Mouse (Mus musculus) heart, embryonic 16.5 days (tissue): ENCODE measurements around the gene Rgs7. TPM values are rescaled to one million over a fixed set of nuclear protein-coding genes. Genes with fewer than 3 reads are reported as not detected.
A peak's percentile ranks its signal among the peaks of the same experiment; 100 is the strongest.

Experiments used
- ATAC-seq: fragments of 200-750 bp; cut with Nextera tagmentation; replicated peaks from 2 replicates; pipeline ENCODE4 v1.8.0; 2017; ENCODE audit warnings: moderate number of reproducible peaks; ENCODE audit not compliant: insufficient read depth, low FRiP score; ENCODE audit errors: extremely low read depth
- H3K27ac ChIP-seq: fragments of 300-500 bp; sonication (generic); 2 replicates; pipeline ENCODE4 v1.5.1; 2014; ENCODE audit warnings: mild to moderate bottlenecking, low read length, control low read depth, moderate library complexity
- H3K27me3 ChIP-seq: fragments of 300-500 bp; sonication (generic); 2 replicates; pipeline ENCODE4 v1.6.1; 2014; ENCODE audit warnings: low read length, mixed read lengths; ENCODE audit not compliant: control insufficient read depth, insufficient read depth
- H3K36me3 ChIP-seq: fragments of 300-500 bp; sonication (generic); 2 replicates; pipeline ENCODE4 v1.6.1; 2014; ENCODE audit not compliant: control insufficient read depth, insufficient read depth
- H3K4me1 ChIP-seq: fragments of 300-500 bp; sonication (generic); 2 replicates; pipeline ENCODE4 v1.6.1; 2014; ENCODE audit warnings: low read length, mixed read lengths; ENCODE audit not compliant: control insufficient read depth, insufficient read depth
- H3K4me2 ChIP-seq: fragments of 300-500 bp; sonication (generic); 2 replicates; pipeline ENCODE4 v1.6.1; 2014; ENCODE audit warnings: low read depth, mild to moderate bottlenecking, control low read depth, low read length
- H3K4me3 ChIP-seq: fragments of 300-500 bp; sonication (generic); 2 replicates; pipeline ENCODE4 v1.5.1; 2014; ENCODE audit warnings: mild to moderate bottlenecking, control low read depth, low read length
- H3K9ac ChIP-seq: fragments of 300-500 bp; sonication (generic); 2 replicates; pipeline ENCODE4 v1.6.1; 2014; ENCODE audit warnings: low read length, control low read depth
- H3K9me3 ChIP-seq: fragments of 300-500 bp; sonication (generic); replicated peaks from 2 replicates; pipeline ENCODE4 v1.6.1; 2016; ENCODE audit warnings: low read length; ENCODE audit not compliant: control insufficient read depth
- WGBS: fragments of 180-500 bp; shearing (Covaris S2); extraction: QIAGEN DNeasy Blood & Tissue Kit; methylation state at CpG from one replicate; pipeline ENCODE4 v1.1.7; 2014; 5-methylcytosine and 5-hydroxymethylcytosine counted together
- polyA plus RNA-seq: library from polyadenylated mRNA; unstranded; fragments of >200 nt; fragmentation: Nextera tagmentation; extraction: Ambion mirVana; gene quantifications from 2 replicates; pipeline ENCODE4 v1.2.1, GENCODE M21; 2015

Rgs7 gene
- polyA plus RNA-seq, 1 experiment from 2014 or later, result 0.41 TPM

DNA sequence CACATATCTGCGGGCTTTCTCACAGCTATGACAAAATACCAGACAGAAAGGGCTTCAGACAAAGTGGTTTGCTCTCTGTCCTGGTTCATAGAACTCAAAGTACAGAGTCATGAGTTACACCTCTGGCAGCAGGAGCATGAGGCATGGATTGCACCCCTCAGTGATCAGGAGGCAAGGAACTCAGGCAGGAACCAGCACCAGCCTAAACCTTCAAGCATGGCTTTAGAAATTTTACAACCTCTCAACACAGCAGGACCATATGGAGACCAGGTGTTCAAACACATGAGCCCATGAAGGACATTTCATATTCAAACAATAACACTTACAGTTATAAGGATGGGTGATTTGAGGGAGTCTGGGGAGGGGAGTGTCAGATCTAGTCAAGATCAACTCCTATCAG lies 49.4 kb downstream of the Rgs7 start:
- Histone ChIP-seq H3K9ac (no peak overlapping the region), H3K27ac (no peak overlapping the region), H3K9me3 (no peaks in the 10 kb centered on the region), H3K27me3 (no peaks in the 10 kb centered on the region), H3K36me3 (no peaks in the 10 kb centered on the region), H3K4me3 (no peak overlapping the region), H3K4me1 (no peaks in the 10 kb centered on the region), H3K4me2 (no peak overlapping the region)
- no peak for ATAC-seq
- WGBS, result 81% methylated on average over 1 of the region's 1 CpGs

DNA sequence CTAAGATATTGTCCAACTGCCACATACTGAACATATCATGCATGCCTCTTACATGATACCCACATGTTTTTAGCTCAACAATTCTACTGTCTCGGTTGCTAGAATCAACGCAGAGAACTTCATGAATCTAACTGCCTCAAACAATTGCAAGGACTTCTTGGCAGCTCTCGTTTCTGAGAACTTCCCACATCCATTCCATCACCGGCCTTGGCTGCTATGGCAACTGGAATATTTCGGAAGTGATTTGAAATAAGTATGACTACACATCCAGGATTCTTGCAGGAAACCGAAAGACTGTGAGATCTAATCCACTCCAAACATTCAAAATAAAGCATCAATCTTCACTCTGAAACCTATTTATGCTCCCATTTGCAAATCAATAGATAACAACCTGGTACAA lies 50.3 kb downstream of the Rgs7 start:
- no peaks in the 10 kb centered on the region for H3K27me3 ChIP-seq
- no peak overlapping the region for H3K4me3 ChIP-seq
- no peak overlapping the region for H3K4me2 ChIP-seq
- no peaks in the 10 kb centered on the region for H3K4me1 ChIP-seq
- H3K27ac ChIP-seq, result no peak overlapping the region
- no peaks in the 10 kb centered on the region for H3K9me3 ChIP-seq
- 74% methylated on average over 6 of the region's 6 CpGs for WGBS
- ATAC-seq, result no peak
- no peak overlapping the region for H3K9ac ChIP-seq
- no peaks in the 10 kb centered on the region for H3K36me3 ChIP-seq

DNA sequence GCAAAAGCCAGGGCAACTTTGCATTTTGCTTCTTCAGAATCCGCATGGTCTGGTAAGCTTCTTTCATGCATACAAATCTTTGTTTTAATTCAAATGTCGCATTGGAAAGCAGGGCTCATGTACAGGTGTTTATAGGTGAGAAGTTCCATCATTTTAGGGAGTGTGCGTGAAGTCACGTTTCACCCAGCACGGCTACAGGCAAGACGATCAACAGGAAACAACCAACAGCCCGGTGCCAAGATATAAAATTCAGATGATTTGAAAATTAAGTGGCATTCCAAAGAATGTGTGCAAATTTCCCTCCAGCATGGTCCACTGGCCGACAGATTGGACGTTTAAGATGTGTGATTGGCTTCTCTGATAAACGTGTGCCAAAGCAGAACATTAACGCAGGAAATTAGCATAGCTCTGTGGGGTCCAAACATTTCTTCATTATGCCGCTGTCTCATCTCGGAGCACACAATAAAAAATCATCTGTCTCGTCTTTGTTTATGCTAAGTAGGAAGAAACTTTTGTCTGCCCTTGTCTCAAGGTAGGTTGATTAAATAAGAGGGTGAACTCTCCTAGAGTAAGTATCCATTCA lies 58.6 kb downstream of the Rgs7 start:
- Histone ChIP-seq H3K4me3 (no peak overlapping the region), H3K9me3 (no peaks in the 10 kb centered on the region), H3K4me1 (no peaks in the 10 kb centered on the region), H3K27me3 (no peaks in the 10 kb centered on the region), H3K27ac (no peak overlapping the region), H3K9ac (no peak overlapping the region), H3K4me2 (no peak overlapping the region), H3K36me3 (no peaks in the 10 kb centered on the region)
- 77% methylated on average over 14 of the region's 14 CpGs for WGBS
- ATAC-seq, result no peak

DNA sequence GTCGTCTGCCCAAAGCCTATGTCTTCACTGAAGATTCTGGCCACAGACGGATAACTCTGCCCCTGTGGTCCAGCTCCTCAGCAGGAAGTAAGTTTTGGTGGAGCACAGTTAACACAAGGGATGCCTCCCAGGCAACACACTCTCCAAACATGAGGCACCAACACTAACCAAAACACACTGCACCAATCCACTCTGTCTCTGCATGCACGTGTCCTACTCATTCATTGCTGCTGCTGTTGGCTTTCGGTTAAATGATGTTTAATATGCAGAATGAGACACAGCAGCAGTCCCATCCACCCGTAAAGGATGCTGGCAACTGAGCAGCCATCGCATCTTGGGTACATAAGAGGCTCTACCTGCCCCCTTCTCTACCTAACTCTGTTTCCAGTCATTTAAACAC lies 59.2 kb downstream of the Rgs7 start:
- Histone ChIP-seq H3K9me3 (no peaks in the 10 kb centered on the region), H3K36me3 (no peaks in the 10 kb centered on the region), H3K4me2 (no peak overlapping the region), H3K27me3 (no peaks in the 10 kb centered on the region), H3K4me1 (no peaks in the 10 kb centered on the region), H3K27ac (no peak overlapping the region), H3K4me3 (no peak overlapping the region), H3K9ac (no peak overlapping the region)
- no peak for ATAC-seq
- whole genome bisulfite sequencing, result 69% methylated on average over 6 of the region's 6 CpGs

DNA sequence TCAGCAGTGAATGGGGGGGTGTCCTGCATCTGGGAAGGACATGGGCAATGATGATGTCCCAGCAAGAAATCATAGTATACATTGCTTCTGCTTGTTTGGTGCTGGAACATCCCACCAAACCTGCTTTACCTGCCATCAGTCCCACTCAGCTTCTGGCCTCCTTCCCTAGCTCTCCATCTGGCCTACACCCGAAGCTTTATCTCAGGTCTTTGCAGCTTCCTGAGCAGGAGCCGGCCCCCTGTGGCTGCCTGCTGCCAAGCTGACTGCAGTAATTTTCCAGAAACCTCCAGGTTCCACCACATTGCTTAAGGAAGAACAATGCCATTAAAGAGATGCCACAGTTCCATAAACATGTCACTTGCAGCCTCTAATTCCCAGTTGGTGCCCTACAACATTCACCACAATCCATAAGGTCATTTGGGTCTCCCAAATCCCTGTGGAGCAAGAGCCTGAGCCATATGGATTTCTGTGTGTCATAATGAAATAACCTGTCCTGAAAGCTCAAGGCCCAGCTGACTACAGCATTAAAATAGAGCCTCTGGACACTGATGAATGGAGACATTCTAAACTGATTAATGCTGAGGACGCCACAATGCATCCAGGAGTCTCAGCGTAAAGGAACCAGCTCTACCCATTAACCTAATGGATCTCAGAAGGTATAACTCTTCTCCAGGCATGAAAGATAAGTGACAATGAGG lies 60.8 kb downstream of the Rgs7 start:
- WGBS, result 57% methylated on average over 4 of the region's 4 CpGs
- Histone ChIP-seq H3K27me3 (no peaks in the 10 kb centered on the region), H3K4me3 (no peak overlapping the region), H3K4me2 (no peak overlapping the region), H3K9ac (no peak overlapping the region), H3K27ac (no peak overlapping the region), H3K9me3 (no peaks in the 10 kb centered on the region), H3K4me1 (no peaks in the 10 kb centered on the region), H3K36me3 (no peaks in the 10 kb centered on the region)
- ATAC-seq, result no peak

DNA sequence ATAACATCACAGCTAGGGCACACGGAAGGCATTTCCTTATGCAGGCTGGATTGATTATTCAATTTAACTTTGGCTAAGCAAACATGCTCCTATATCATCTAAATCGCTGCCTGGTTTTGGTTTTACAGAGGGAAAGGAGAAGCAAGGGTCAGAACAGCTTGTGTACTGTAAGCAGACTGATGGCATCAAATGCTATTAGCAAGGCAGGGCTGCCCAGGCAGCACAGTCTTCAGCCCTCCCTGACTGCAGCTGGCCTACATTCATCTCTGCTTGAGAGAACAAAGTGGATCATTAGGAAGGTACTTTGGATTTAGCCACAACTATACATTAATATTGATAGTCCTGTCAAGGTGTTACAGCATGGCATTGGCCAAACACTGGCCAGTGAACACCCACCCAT lies 65.2 kb downstream of the Rgs7 start:
- no peaks in the 10 kb centered on the region for H3K36me3 ChIP-seq
- H3K4me3 ChIP-seq, result no peak overlapping the region
- no peak for ATAC-seq
- no peaks in the 10 kb centered on the region for H3K4me1 ChIP-seq
- H3K9me3 ChIP-seq, result no peaks in the 10 kb centered on the region
- 80% methylated on average over 2 of the region's 2 CpGs for WGBS
- no peak overlapping the region for H3K9ac ChIP-seq
- no peaks in the 10 kb centered on the region for H3K27me3 ChIP-seq
- no peak overlapping the region for H3K27ac ChIP-seq
- no peak overlapping the region for H3K4me2 ChIP-seq

DNA sequence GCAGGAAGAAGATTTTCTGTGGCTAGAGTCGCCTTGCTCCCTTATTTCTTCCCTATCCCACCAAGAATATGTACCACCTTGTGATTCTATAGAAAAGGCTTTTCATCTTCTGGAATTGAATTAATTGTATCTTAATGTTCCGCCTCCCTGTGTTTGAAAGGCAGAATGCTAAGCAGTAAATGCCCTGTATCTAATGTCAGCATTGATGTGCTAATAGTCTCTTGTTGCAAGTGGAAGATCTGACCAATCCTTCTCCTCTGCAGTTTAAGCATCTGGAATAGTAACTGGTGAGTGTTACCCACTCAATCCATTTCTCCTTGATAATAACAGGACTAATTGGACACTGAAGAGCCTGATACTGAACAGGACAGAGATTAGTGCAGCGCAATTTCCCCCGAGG lies 65.9 kb downstream of the Rgs7 start:
- no peaks in the 10 kb centered on the region for H3K27me3 ChIP-seq
- H3K36me3 ChIP-seq, result no peaks in the 10 kb centered on the region
- H3K27ac ChIP-seq, result no peak overlapping the region
- H3K9ac ChIP-seq, result no peak overlapping the region
- H3K4me2 ChIP-seq, result no peak overlapping the region
- H3K4me3 ChIP-seq, result no peak overlapping the region
- no peaks in the 10 kb centered on the region for H3K9me3 ChIP-seq
- no peaks in the 10 kb centered on the region for H3K4me1 ChIP-seq
- 77% methylated on average over 4 of the region's 4 CpGs for WGBS
- no peak for ATAC-seq

DNA sequence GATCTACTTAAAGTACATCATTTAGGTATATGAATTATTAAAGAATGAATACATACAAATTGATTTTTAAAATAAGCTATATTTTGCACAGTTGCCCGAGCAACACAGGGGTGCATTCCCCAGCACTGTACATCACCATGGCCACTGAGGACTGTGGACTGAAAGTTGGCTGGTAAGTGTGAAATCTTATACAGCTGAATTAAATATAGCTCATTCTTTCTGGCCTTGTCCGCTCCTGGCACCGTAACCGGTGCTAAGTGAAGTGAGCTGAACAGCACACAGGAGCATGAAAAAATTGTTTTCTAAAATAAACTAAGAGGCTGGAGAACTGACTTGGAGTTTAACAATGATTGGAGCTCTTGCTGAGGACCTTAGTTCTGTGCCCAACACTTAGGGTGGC lies 71.4 kb downstream of the Rgs7 start:
- peak; percentile 79 for ATAC-seq
- Histone ChIP-seq H3K9me3 (no peaks in the 10 kb centered on the region), H3K36me3 (no peaks in the 10 kb centered on the region), H3K4me2 (no peak overlapping the region), H3K4me1 (peaks cover 3% of the 10 kb centered on the region; the same call in 1 of the 2 replicates), H3K9ac (no peak overlapping the region), H3K4me3 (no peak overlapping the region), H3K27me3 (no peaks in the 10 kb centered on the region), H3K27ac (peak overlapping the region; percentile 71)
- WGBS, result 45% methylated on average over 4 of the region's 4 CpGs

DNA sequence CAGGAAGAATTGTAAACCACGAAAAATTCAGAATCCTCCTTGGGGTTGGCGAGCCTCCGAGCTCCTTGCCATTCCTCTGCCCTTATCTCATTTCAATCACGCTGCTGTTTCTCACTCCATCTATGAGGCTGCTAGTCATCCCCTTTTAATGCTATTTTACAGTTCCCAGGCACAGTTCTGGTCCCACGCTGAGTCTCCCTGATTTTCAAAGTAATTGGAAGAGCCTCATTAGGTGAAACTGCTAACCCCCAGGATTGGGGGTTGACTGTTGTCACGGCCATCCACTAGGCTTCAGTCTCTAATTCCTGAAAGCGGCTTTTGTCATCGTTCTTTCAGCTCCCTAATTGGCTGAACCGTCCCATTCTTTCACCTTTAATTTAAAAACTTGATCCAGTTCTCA lies 76.6 kb downstream of the Rgs7 start:
- 49% methylated on average over 9 of the region's 9 CpGs for WGBS
- Histone ChIP-seq H3K27ac (no peak overlapping the region), H3K4me2 (no peak overlapping the region), H3K27me3 (no peaks in the 10 kb centered on the region), H3K9ac (no peak overlapping the region), H3K9me3 (no peaks in the 10 kb centered on the region), H3K4me1 (peaks cover 3% of the 10 kb centered on the region; the same call in 1 of the 2 replicates), H3K36me3 (no peaks in the 10 kb centered on the region), H3K4me3 (no peak overlapping the region)
- no peak for ATAC-seq
